Mouse (Mus musculus): ENCODE measurements around the gene Map7. TPM values are rescaled to one million over a fixed set of nuclear protein-coding genes. Genes with fewer than 3 reads are reported as not detected.

Map7 gene
- total RNA-seq (2021): 16.5 and 19.0 TPM in 2 replicates
- long read RNA-seq, experiment 1, full-length matches to known transcripts: 15 of 24 reads
- long read RNA-seq, experiment 1, partial matches to known transcripts: 4 of 24 reads
- long read RNA-seq, experiment 1, other reads (novel, unspliced or antisense): 5 of 24 reads
- long read RNA-seq, experiment 2, full-length matches to known transcripts: 16 of 18 reads
- long read RNA-seq, experiment 2, partial matches to known transcripts: 1 of 18 reads
- long read RNA-seq, experiment 2, other reads (novel, unspliced or antisense): 1 of 18 reads

DNA sequence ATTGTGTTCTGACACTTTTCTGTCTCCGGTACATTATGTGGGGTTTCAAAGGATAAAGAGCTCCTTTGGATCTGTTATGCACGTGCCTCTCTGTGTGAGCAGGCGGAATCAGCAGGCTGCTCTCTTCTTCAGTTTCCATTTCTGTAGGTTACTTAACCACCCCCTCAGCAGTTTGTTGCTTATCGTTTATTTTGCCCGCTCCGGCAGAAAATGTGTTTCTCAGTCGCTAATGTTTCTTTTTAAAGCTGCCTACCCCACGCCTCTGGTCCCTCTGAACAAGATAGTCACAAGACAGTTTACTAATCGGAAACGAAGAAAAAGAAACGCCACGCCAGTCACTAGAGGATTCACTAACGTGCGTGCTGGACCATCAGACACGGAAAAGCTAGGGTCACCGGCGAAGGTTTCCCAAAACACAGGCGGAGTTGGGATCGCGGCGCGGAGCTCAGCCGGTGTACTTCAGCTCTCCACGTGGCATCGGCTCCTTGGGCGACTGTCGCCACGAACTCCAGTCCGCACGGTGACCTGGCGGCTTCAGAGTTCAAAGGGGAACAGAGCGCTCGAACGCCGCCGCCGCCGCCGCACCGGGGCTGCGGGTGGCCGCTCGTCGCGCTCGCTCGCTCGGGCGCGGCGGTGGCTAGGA is at the start of gene Map7:
TSS of gene Map7 (plus strand) at position 342 of the 643 bp plus-strand sequence.
- DNase-seq: no peak

DNA sequence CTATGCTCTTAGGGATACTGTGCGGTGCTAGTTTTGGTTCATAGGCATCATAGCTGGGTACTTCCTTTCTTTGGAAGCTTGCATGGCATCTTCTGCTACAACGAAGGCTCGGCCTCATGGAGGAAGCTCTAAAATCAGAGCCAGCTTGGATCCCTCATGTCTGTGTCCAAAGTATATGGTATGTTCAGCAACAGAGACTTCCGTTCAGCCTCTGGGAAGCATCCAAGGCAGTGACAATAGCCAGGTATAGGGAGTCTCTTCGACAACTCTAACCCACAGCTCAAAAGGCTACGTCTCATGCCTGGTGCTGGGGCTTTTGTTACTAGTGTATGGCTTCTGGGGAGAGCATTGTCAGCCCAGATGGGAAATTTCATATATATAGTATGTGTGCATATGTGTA is 46.8 kb upstream of the Map7 start:
- no peak for DNase-seq

DNA sequence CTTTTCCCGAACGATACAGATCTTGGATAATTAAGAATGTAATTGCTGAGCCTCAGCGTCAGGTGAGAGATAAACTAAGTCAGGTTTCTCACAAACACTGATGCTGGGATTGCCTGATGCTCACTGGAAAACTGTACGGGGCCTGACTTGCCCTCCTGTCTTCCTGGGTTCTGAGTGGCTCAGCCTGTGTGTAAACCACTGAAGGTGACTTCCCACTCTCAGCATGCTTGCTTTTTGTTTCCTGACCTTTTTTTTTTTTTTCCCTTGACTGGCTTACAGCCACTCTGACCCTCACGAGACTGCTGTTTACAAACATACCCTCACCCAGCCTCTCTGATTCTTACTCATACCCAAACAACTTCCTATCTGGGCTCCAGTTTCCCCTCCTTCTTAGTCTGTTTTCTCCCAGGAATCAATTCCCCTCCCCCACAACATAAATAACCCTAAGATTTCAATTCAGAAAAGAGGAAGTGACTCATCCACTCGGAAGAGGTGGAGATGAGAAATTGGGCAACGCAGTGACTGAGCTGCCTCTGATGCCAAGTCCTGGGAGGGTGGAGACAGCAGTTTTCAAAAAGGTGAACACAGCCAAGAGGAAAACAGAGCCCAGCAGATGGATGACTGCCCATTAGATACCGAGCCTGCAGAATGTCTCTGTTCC is 43.9 kb upstream of the Map7 start:
- DNase-seq: peak; percentile 86

DNA sequence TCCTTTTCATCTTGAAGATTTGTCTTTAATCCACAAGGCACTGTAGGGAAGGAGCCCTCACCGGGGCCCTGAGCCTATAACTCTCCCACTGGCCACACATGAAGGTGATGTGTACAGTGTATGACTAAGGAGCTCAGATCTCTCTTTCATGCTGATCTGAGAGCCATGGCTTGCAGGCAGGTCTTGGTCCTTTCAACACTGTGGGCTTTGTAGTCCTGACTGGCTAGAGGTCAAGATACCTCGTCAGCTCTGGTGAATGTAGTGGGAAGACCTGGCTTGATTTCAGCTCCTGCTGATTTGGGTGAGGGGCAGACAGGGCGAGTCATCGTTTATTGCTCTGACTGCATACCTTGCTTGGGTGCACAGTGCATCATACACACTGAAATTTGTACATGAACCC is 42.7 kb upstream of the Map7 start:
- no peak for DNase-seq

DNA sequence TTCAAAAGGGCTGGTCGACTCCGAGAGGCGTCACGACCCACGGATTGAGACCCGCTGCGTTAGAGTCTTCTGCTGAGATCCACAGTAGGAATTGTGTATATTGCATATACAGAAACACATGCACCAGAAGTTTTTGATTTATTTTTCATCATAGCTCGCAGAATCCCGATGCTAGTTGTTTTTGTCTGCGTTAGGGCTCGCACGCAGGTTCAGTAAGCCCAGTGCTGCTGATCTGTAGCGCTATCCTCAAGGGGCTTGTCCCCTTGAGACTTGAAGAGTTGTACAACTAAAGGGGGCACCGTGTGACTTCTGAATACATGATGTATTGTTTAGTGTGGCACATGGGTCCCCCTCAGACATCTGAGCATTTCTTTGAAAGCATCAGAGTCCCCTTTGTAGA is 41.2 kb upstream of the Map7 start:
- DNase-seq: no peak

DNA sequence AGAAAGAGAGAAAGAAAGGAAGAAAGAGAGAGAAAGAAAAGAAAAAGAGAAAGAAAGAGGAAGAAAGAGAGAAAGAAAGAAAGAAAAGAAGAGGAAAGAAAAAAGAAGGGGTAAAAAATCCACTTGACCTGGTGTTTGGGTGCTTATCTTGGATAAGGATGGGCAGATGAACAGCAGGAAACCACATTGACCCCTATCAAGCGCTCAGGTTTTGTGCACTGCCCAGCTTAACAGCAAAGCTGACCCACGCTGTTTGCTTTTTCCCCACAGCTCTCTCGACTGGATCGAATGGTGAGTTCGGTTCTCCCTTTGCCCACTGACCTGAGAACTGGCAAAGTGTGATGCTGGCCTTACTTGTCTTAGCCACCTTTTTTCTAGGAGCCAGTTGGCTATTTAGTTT is 36.8 kb upstream of the Map7 start:
- DNase-seq: no peak

DNA sequence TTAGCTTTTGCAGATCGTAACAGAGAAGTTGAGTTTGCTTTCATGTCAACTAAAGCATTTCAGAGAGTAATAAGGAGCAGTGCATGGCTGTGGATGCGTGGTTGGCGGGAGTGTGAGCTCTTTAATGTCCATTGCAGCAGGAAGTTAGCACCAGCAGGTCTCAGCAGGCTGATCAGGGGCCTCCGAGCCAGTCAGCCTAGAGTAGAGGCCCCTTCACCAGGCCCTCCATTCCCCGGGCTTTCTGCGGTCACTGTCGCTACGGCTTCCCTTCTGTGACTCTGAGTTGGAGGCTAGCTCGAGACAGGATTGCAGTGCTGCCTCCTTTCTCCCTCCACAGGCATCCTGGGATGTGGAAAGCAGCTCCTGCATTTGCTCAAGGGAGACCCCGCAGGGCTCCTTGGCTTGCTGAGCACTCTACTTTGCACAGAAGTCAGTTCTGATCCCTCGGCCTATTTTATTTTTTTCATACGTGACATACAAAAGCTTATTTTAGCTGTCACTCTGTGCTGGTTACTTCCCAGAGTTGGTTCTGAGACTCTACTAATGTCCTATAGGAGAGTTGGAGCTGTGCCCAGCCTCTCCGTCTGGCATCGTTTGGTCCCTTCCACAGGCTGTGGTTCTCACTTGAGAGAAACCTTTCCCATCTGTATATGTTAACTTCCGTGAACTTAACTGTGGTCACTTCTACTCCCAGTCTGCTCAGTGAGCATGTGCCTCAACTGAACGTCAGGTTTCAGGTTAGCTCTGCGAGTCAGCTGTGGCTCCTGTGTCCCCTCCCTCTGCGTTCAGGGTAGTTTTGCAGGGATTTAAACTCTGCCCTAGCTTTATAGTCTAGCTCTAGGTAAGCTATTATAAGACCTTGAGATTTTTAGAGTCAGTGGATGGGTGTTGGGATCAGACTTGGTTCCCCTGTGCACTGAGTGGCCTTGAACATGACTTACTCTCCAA is 36.0 kb upstream of the Map7 start:
- no peak for DNase-seq

DNA sequence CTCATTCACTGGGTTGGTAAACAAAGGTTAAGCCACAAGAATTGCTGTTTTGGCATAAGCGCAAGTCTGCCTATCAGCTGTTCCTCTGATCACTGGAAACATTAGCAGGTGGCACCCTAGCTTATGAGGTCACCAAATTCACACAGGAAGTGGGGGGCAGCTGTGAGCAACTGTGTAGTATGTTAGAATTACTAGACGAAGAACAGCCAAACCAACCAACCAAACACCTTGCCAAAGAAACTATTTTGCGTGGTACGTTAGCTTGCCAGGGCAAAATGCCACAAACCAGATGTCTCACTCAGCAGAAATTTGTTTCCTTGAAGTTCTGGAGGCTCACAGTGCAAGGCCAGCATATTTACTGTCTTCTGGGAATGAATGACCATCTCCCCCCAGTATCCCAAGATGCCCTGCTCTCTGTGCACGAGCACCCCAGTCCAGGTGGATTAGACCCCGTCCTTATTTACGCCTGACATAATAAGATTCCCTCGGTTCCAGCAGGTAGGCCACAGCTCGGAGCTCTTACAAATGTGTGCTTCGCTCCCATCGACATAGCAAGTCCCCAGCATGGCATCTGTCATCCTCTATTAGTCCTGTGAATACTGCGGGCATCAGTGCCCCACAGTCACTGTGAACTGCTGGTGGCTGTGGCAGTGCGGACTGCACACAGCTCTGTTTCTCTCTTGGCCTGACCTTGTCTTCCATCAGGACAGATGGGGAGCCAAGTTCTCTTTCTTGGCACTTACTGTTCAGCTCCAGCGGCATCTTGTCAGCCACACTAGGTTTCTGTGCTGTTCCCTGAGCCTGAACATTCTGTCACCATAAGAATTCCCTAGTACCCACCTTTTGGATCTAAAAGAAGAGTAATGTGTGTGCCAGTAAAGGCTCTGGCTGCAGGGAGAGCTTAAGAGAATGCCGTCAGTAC is 28.5 kb upstream of the Map7 start:
- DNase-seq: peak; percentile 66

DNA sequence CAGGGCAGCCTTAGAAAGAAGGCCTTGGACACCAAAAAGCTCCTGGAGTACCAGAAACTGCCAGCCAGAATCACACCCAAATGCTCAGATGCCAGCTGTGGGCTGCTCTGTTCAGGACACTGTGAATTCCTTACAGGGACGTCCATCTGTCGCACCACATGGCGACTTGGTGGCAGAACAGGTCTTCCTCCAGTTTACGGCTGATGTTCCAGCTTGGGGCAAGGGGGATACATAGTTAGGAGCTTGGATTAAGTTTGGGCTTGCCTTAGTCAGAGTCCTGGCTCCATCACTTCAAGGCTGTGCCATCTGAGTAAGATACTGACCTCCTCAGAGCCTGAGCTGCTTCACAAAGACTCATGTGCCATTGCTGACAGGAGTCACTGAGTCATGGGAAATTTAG is 26.3 kb upstream of the Map7 start:
- no peak for DNase-seq

DNA sequence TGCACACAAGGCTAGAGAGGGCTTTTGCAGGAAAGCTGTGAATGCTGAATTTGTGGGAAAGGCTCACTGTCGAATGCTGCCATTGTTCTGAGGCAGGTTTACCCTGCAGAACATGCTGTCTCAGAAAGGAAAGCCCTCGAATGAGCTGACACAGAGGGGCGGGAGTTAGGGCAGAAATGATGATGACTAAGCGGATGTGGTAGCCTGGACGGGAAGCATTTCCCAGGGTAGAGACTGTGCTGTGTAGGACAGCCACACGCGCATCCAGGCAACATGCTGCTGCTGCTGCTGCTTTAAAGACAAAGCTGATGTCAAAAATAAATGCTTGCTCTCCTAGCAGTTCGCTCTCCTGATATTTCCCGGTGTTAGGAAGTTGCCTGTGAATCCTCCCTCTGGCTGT is 24.9 kb upstream of the Map7 start:
- peak; percentile 70 for DNase-seq

DNA sequence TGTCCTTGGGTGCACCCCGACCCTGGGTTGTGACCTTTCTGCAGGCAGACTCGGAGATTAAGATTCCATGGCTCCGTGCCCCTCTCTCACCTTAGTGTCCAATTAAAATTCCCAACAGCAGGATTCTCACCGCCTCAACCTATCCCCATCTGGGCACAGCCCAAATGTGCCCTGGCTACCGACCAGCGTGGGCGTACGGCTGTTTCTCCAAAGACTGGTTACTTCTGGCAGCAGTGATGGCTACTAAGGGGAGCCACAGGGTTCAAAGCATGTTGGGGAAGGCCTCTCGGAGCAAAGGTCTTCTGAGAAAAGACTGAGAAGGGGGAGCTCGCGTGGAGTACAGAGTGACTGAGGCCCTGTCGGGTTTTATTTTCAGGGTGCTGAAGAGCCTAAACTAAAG is 23.7 kb upstream of the Map7 start:
- no peak for DNase-seq

DNA sequence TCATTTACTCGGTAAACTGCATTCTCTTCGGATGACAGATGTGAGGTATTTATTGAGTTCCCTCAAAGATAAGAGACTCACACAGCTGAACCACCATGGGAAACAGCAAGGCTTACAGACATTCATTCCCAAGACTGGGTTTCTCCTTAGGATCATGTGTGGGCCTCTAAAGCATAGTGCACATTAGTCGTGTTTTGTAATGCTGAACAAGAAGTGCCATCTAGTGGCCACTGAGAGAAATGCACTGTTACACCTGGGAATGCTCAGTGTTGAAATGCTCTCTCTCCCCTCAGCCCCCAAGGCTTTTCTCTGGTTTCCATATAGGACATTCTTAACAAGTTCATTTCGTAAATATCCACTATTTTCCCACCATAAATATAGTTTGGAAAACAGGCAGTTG is 23.0 kb upstream of the Map7 start:
- peak; percentile 68 for DNase-seq

DNA sequence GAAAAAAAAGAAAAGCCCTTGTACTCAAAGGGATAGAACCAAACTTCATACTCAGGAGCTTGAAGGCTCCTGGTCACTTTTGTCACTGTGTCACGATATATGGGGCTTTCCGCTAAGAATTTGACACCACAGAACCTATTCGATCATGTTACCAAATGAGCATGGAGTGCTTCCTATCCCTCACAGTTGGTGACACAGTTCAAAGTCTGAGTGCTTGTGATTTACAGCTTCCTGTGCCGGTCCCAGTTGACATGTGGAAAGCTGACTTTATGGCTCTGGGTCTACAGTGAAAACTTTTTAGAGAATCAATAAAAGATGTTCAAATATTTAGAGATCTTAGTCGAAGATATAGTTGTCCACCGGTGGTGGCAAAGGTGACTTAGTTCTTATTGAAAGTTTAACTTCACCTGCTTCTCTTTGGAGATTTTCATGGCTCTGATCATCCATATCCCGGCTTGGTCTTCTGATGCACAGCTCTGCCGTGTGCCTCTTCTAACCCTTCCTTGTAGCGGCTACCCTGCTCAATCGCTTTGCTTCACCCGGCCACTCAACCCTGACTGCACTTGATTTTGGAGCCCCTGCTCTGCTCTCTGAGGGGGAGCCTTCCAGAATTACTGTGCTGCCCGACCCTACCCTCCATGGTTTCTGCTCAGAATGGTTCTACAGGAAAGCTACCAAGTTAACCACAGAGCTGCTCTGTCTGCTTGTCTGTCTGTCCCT is 15.2 kb upstream of the Map7 start:
- no peak for DNase-seq

DNA sequence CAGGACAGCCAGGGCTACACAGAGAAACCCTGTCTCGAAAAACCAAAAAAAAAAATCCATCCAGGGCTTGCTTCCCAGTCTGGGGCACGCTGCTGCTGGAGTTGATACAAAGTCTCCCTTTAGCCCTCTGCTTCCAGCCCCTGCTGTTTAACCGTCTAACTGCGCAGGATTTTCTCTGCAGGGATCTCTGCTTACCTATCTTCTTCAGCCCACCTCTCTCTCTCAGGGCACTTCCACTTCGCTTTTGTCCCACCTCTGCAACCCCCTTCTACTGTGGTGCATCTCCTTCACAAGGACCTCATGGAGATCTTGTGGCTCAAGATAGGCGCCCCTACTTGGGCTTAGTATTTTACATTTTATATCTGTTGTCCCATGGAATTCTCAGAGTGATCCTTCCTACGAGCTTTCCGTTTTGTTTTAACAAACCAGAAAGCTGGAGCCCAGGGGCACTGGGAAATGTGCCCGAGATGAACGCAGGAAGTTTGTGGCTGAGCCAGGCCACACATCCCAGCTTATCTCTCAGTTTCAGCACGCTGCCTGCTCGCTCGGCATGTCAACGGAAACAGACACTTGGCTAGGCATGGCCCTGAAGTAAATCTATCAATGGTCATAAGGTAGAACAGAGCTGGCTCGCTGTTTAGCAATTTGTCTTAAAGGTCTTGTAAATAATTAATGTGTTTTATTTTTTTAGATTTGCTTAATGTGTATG is 12.8 kb upstream of the Map7 start:
- DNase-seq: peak; percentile 39

DNA sequence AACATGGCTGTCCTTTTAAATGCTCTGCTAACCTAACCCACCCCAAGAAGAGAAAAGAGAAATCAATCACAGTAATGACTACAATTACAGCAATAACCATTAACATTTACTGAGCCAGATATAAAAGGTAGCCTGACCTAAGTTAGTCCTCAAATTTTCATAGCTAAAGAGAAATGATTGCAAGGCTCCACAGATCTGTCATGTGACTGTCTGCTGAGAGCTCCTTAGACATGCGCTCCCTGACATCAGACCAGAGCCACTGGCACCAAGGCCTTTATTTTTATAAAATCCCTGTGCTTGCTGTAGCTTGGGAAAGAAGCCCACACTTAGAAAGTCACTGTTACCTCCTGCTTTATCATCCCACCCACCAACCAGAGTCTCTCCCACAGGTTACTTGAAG is 11.8 kb upstream of the Map7 start:
- no peak for DNase-seq

DNA sequence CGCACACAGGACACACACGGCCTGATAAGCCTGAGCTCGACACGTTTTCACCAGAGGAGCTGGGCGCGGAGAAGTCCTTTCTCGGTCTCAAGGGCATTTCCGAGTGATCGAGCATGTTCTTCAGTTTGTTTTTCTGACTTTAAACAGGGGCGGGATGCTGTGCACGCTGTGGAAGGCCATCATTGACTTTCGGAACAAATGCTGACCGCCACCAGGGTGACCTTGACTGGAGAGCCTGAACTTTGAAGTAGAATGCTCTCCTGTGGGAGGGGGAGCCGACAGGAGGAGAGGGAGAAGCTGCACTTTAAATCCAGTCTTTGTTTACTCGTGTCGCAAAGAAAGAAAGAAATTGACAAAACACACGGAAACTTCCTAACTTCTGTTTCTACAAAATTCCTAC is 6.9 kb upstream of the Map7 start:
- DNase-seq: peak; percentile 72

DNA sequence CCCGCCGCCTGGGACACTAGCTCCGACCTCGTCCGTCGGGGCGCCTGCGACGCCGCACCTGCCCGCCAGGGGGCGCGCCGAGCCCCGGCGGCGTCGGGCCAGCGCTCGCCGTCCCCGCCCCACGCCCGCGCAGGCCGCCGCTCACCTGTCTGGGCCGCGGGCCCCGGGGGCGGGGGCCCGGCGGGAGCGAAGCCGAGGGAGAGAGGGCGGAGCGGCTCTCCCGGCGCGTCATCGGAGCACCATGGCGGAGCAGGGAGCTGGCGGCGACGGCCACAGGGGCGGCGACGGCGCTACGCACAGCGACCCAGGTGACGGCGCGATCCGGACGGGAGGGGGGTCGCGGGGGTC is 476 bp downstream of the Map7 start:
- DNase-seq: peak; percentile 82

DNA sequence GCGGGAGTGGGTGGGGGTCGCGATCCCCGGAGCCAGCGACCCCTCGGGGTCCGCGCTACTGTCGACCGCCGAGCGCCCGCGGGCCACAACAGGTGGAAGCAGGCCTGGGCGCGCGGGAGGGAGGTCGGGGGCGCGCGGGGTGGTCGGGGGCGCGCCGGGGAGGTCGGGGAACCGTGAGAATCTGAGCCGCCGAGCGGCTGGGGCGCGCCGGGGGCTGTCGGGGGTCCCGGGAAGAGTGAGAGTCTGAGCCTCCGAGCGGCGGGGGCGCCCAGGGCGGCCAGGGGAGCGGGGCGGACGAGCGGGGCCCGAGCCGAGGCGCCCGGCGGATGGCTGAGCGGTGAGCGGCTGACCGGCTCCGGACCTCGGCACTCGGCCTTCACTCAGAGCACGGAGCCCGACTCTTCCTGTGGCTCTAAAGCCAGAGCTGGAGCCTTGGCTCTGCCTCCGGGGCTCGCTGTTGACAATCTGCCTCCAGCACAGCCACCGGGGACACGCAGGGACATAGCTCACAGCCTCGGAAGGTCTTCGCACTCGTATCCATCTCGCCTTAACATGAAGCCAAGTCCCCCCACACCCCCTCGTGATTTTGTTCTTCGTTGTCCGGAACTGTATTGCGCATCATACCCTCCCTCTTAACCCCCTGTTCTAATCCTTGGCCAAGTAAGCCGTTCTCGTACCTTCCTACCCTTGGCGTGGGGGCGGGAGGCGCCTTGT is 1.0 kb downstream of the Map7 start:
- peak; percentile 70 for DNase-seq

DNA sequence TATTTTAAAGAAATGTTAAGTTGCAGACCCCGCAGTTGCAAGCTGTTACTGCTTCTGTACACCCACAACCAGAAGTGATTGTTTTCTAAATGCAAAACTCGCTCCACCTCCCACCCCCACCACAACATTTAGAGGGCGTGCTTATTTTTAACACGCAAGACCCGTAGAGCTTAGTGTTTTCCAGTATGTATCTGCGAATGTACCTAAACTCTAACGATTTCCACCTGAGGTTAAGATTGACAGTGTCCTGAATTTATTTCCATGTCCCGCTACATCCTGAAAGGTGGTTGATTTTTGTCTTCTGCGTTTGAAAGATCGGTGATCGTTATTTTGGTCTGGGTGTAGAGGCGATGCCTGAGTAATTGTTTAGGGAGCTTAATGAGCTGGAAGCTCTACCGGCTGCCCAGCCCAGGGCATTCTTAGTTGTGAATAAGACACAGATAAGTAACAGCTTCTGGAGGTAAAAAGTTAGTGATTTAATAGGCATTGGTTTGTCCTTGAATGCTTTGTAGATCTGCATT is 1.6 kb downstream of the Map7 start:
- DNase-seq: no peak

Measured in adrenal gland, postnatal 14 days (tissue).